Mouse (Mus musculus) MEL (cell line): Measurements from ENCODE around the gene Rhobtb3. TPM values are rescaled to one million over a fixed set of nuclear protein-coding genes. Genes with fewer than 3 reads are reported as not detected.

Experiments
- DNase-seq: peaks from one replicate; pipeline ENCODE4 v3.0.0; 2011; ENCODE audit warnings: low read depth, low spot score
- H3K27ac ChIP-seq: 2 replicates; pipeline ENCODE4 v1.5.1; 2012; ENCODE audit warnings: low read depth, mild to moderate bottlenecking, control low read depth, low read length, moderate library complexity; ENCODE audit not compliant: control insufficient read depth
- H3K27me3 ChIP-seq, 2 experiments: fragments of 150-350 bp in 1 of 2; sonication (generic) in 1 of 2; 2 replicates each; pipeline ENCODE4 v1.6.1; 2012; ENCODE audit warnings: low read length in 2 of 2, mild to moderate bottlenecking in 2 of 2, improper control_type of control experiment in 1 of 2, moderate library complexity in 1 of 2; ENCODE audit not compliant: insufficient read depth in 2 of 2, control insufficient read depth in 1 of 2
- H3K36me3 ChIP-seq, 2 experiments: 2 replicates each; pipeline ENCODE4 v1.6.1; 2012 to 2014; ENCODE audit warnings: low read length in 2 of 2, improper control_type of control experiment in 1 of 2, inconsistent platforms in 1 of 2, mild to moderate bottlenecking in 1 of 2; ENCODE audit not compliant: insufficient read depth in 2 of 2, control insufficient read depth in 1 of 2
- H3K4me1 ChIP-seq, 2 experiments: fragments of 150-350 bp in 1 of 2; sonication (generic) in 1 of 2; 2 replicates each; pipeline ENCODE4 v1.6.1; 2012; ENCODE audit warnings: low read length in 2 of 2, improper control_type of control experiment in 1 of 2, mild to moderate bottlenecking in 1 of 2; ENCODE audit not compliant: insufficient read depth in 2 of 2, control insufficient read depth in 1 of 2
- H3K4me3 ChIP-seq, 2 experiments: fragments of 150-350 bp in 1 of 2; sonication (generic) in 1 of 2; 2 replicates each; pipeline ENCODE4 v1.5.1; 2012; ENCODE audit warnings: low read depth in 2 of 2, low read length in 2 of 2, mild to moderate bottlenecking in 2 of 2, moderate library complexity in 2 of 2, control low read depth in 1 of 2, improper control_type of control experiment in 1 of 2; ENCODE audit not compliant: control insufficient read depth in 1 of 2, insufficient read depth in 1 of 2
- H3K79me2 ChIP-seq: 2 replicates; pipeline ENCODE4 v1.6.1; 2012; ENCODE audit warnings: mild to moderate bottlenecking, low read length, moderate library complexity; ENCODE audit not compliant: control insufficient read depth, poor library complexity, insufficient read depth
- H3K9ac ChIP-seq: 2 replicates; pipeline ENCODE4 v1.6.1; 2012; ENCODE audit warnings: low read depth, mild to moderate bottlenecking, control low read depth, low read length, moderate library complexity; ENCODE audit not compliant: control insufficient read depth, poor library complexity, severe bottlenecking
- H3K9me3 ChIP-seq: fragments of 150-350 bp; sonication (generic); replicated peaks from 2 replicates; pipeline ENCODE4 v1.6.1; 2012; ENCODE audit warnings: mild to moderate bottlenecking, low read length, improper control_type of control experiment, moderate library complexity; ENCODE audit not compliant: insufficient read depth
- BHLHE40 ChIP-seq: IDR thresholded peaks from 2 replicates; pipeline ENCODE4 v1.6.1; 2012; ENCODE audit warnings: low read depth, mild to moderate bottlenecking, inconsistent platforms, low read length, improper control_type of control experiment, borderline replicate concordance
- CHD2 ChIP-seq: IDR thresholded peaks from 2 replicates; pipeline ENCODE4 v1.6.1; 2011; ENCODE audit warnings: low read length, improper control_type of control experiment
- EP300 ChIP-seq, 2 experiments: IDR thresholded peaks; 2 replicates each; pipeline ENCODE4 v1.6.1; 2011; ENCODE audit warnings: improper control_type of control experiment in 2 of 2, low read length in 2 of 2, low read depth in 1 of 2, mild to moderate bottlenecking in 1 of 2
- GATA1 ChIP-seq: IDR thresholded peaks from 2 replicates; pipeline ENCODE4 v1.6.1; 2011; ENCODE audit warnings: low read depth, low read length, improper control_type of control experiment
- MEF2A ChIP-seq: IDR thresholded peaks from 2 replicates; pipeline ENCODE4 v1.6.1; 2014; ENCODE audit warnings: low read depth, mild to moderate bottlenecking, inconsistent platforms, low read length, improper control_type of control experiment; ENCODE audit not compliant: poor library complexity, insufficient replicate concordance, severe bottlenecking; ENCODE audit errors: extremely low read depth
- MYB ChIP-seq: IDR thresholded peaks from 2 replicates; pipeline ENCODE4 v1.6.1; 2011; ENCODE audit warnings: mild to moderate bottlenecking, low read depth, low read length, improper control_type of control experiment
- MYC ChIP-seq: IDR thresholded peaks from 2 replicates; pipeline ENCODE4 v1.6.1; 2011; ENCODE audit warnings: low read depth, mild to moderate bottlenecking, low read length, improper control_type of control experiment, moderate library complexity
- NELFE ChIP-seq: IDR thresholded peaks from 2 replicates; pipeline ENCODE4 v1.6.1; 2011; ENCODE audit warnings: low read depth, low read length, improper control_type of control experiment
- POLR2A ChIP-seq, 2 experiments: IDR thresholded peaks; 2 replicates each; pipeline ENCODE4 v1.6.1; 2011 to 2012; ENCODE audit warnings: low read length in 2 of 2, mild to moderate bottlenecking in 2 of 2, control low read depth in 1 of 2, improper control_type of control experiment in 1 of 2, low read depth in 1 of 2, moderate library complexity in 1 of 2; ENCODE audit not compliant: control insufficient read depth in 1 of 2, insufficient read depth in 1 of 2, poor library complexity in 1 of 2
- TBP ChIP-seq: IDR thresholded peaks from 2 replicates; pipeline ENCODE4 v1.8.0; 2011; ENCODE audit warnings: low read depth, low read length, improper control_type of control experiment
- USF2 ChIP-seq, 2 experiments: IDR thresholded peaks; 2 replicates each; pipeline ENCODE4 v1.6.1; 2011 to 2012; ENCODE audit warnings: improper control_type of control experiment in 2 of 2, low read length in 2 of 2, borderline replicate concordance in 1 of 2, inconsistent platforms in 1 of 2, low read depth in 1 of 2, mild to moderate bottlenecking in 1 of 2; ENCODE audit not compliant: insufficient read depth in 1 of 2
- ZC3H11A ChIP-seq: IDR thresholded peaks from 2 replicates; pipeline ENCODE4 v1.6.1; 2012; ENCODE audit warnings: low read depth, mild to moderate bottlenecking, inconsistent platforms, low read length, improper control_type of control experiment
- ZMIZ1 ChIP-seq: IDR thresholded peaks from 2 replicates; pipeline ENCODE4 v1.6.1; 2012; ENCODE audit warnings: low read depth, mild to moderate bottlenecking, inconsistent platforms, low read length, improper control_type of control experiment, moderate library complexity
- polyA plus RNA-seq, 2 experiments: library from polyadenylated mRNA; stranded (reverse) in 1 of 2; unstranded in 1 of 2; fragments of >175 nt in 1 of 2; fragments of >200 nt in 1 of 2; gene quantifications; 2 replicates each; pipeline versions ENCODE4 v1.2.1 to v1.2.4; 2012; ENCODE audit warnings: low replicate concordance in 2 of 2, low read depth in 1 of 2; ENCODE audit not compliant: insufficient read length in 2 of 2, insufficient read depth in 1 of 2, missing spikeins in 1 of 2
- total RNA-seq: library from RNA; depleted of rRNA; stranded (reverse); fragments of 300-350 nt; gene quantifications from 2 replicates; pipeline ENCODE4 v1.2.3, GENCODE M21; 2012

Gene Rhobtb3
- total and polyA plus RNA-seq, 3 experiments, result not detected

DNA sequence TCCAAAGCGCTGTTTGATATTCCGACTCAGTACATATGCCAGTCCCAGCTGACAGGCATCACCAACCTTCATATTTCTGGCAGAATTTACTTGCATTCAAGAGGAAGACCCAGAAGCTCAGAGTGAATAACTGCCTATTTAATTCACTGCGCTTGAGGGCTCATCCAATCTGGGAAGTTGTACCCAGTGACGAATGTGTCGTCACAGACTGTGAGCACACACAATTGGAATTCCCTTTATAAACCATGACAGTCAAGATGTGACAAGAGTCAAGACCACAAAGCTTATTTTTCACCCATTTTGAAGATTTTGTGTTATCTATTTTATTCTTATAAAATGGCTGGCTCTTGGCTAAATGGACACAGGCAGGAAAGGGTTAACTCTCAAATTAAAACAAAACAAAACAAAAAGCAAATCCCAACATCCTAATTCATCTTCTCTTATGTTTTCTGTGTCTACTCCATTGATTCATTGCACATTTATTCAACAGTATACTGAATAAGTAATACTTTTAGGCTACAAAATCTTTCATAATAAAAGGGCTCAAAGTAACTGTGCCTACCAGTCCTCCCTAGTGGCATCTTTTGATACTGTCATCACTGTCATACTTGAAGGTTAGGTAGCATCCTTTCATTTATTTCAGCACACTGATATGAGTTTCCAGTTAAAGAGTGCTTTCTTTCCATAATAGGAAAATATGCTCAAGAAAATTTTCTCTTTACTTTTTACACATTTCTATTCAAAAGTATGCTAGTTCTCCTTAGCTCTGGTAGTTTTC lies 2.0 kb downstream of the Rhobtb3 start:
- Histone ChIP-seq H3K4me1 (no peaks in the 10 kb centered on the region), H3K9ac (no peak overlapping the region), H3K79me2 (no peaks in the 10 kb centered on the region), H3K27me3 (no peaks in the 10 kb centered on the region), H3K9me3 (no peaks in the 10 kb centered on the region), H3K27ac (no peak overlapping the region), H3K36me3 (no peaks in the 10 kb centered on the region), H3K4me3 (no peak overlapping the region)
- TF ChIP-seq MYB, result no peak
- no peak for DNase-seq

- no peak for TF ChIP-seq TBP
- no peak for TF ChIP-seq GATA1
- TF ChIP-seq MYC, result no peak
- no peak for TF ChIP-seq MYB
- TF ChIP-seq EP300 (IDR thresholded peaks at IDR 0.05; ENCODE audit: low read depth in 1 of 2, low read length in 2 of 2), result no peak
- TF ChIP-seq MEF2A, result no peak
- TF ChIP-seq NELFE, result no peak
- TF ChIP-seq CHD2, result no peak
- TF ChIP-seq POLR2A (IDR thresholded peaks at IDR 0.05; ENCODE audit: control insufficient read depth in 1 of 2, insufficient read depth in 1 of 2, low read depth in 1 of 2, low read length in 2 of 2, poor library complexity in 1 of 2), result no peak
- TF ChIP-seq ZC3H11A, result no peak
- TF ChIP-seq USF2 (IDR thresholded peaks at IDR 0.05; ENCODE audit: borderline replicate concordance in 1 of 2, insufficient read depth in 1 of 2, low read depth in 1 of 2, low read length in 2 of 2), result no peak
- TF ChIP-seq BHLHE40, result no peak
- no peak for TF ChIP-seq ZMIZ1
- Histone ChIP-seq H3K9me3 (no peaks in the 10 kb centered on the region), H3K27ac (no peak overlapping the region), H3K4me1 (no peaks in the 10 kb centered on the region), H3K36me3 (no peaks in the 10 kb centered on the region), H3K4me3 (no peak overlapping the region), H3K79me2 (no peaks in the 10 kb centered on the region), H3K9ac (no peak overlapping the region), H3K27me3 (no peaks in the 10 kb centered on the region)
- DNase-seq, result peak; percentile 56
Measured at GRCm38 (mm10) chr13:75940791-75941517, 2.8 kb downstream of the Rhobtb3 start.
